Mouse (Mus musculus): Measurements from ENCODE around the gene Alox12e.
"Not testable (repeated sequence)": the region's sequence is repeated elsewhere in the genome, so short reads cannot be mapped to it uniquely, and the experiment has no call there.

Gene Alox12e

GRCm38 (mm10) chr11:70322528-70322927 is at the start of gene Alox12e:
TSS of gene Alox12e (minus strand) at chr11:70322628.
- in situ Hi-C loops (cut with MboI, MseI) = no loop called here

- in situ Hi-C loops (cut with MboI, MseI) = not testable (repeated sequence)
Observed at GRCm38 (mm10) chr11:70368626-70369025, 46.2 kb upstream of the Alox12e start.

DNA sequence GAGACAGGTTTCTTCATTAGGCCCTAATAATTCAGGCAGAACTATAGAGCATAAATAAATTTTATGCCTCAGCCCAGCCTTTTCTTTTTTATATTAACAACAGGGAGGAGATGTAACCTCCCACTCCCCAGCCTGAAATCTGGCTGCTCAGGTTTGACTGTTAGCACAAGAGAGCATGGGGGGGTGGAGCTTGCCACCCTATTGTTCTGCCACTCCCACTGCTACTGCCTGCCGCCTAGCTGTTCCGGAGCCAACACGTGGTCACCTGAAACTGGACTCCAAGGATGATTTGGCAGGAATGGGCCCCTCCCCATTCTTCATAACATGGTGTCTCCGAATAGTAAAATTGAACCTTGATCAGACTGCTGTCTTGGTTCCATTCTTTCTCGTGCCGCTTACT is 45.3 kb upstream of the Alox12e start:
- in situ Hi-C loops (cut with MboI, MseI) = not testable (repeated sequence)

- in situ Hi-C loops (cut with MboI, MseI) = no loop called here
Observed at GRCm38 (mm10) chr11:70351868-70352267, 29.4 kb upstream of the Alox12e start, which contains the start of gene Alox15. TSS of gene Alox15 (minus strand) at chr11:70352031.

DNA sequence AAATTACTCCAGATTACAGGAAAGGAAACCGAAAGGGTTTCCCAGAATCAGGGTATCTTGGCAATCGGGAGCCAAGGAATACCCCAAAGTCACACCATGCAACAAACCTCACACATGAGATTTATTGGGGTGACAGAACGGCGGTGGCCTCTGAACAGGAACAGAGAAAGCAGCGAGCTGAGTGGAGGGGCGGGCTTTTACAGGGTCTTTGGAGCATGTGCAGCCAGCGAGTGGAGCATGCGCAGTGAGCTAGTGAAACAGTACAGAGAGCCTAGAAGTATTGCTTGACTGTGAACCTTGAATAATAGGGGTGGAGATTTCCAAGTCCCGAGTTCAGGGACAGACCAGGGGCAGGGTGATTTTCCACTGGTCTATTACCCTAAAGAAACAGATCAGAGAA is 26.2 kb upstream of the Alox12e start:
- in situ Hi-C loops (cut with MboI, MseI) = no loop called here

DNA sequence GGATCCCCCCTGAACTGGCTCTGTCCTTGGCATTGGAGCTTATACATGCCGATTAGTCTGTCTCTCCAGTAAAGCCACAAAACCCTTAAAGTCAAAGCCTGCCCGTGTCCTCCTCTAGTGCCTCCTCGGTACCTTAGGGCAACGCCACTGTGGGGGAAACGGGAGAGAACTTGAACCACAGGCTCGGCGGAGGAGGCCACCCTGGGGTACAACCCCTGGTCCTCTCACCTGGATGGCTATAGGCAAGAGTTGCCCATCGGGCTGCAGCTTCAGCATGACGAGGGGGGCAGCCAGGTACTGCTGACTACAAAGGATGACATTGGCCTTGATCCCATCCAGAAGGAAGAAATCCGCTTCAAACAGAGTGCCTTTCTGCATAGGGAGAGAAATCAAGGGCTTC is 25.4 kb upstream of the Alox12e start:
- in situ Hi-C loops (cut with MboI, MseI) = no loop called here

DNA sequence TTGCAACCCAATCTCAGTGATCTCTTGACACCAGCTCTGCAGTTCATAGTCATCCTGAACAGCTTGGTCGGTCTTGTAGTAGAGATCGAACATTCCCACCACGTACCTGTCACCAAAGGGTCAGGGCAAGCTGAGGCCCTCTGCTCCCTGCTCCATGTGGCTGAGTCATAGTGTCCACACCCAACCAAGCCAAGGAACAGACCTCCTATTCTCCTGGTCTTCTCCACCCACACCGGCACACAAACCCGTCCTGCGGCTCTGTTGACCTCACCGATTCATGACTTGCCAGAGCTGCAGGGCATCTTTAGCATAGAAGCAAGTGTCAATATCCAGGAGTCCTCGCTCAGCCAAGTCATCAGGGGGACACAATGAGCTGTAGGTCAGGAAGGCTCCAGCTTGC is 23.1 kb upstream of the Alox12e start:
- in situ Hi-C loops (cut with MboI, MseI) = no loop called here

DNA sequence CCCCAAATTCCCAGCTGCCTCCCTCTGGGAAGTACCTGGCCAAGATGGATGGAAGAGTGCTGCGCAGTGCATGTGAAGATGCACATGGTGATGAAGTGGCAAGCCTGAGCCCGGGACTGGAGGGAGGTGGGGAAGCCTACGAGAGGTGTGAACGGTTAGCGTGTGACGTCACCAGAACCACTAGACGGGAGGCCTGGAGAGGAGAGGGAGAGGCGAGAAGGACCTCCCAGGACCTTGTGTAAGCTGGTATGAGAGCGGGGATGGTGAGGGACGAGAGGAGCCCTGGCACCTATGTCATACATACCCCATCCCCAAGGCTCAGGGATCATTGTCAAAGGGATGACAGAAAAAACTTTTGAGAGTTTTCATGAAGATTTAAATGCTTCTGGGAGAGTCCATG is 22.6 kb upstream of the Alox12e start:
- in situ Hi-C loops (cut with MboI, MseI) = no loop called here

DNA sequence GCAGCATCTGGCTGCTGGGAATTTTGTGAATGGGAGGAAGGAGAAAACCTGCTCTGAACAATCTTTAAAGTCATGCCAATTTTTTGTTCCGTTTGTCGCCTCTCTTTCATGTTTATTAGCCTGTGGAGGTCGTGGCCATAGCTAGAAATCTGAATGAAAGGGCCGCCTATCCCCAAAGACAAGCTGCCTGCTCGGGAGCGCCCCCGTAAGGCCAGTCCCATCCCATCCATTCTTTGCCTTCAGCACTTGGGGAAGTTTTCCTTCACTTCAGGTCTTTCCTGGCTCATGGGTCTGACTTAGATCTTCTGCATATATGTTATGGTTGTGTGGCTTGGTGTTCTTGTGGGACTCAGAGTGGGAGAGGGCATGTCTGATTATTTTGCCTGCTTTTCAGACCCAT is 17.1 kb upstream of the Alox12e start:
- in situ Hi-C loops (cut with MboI, MseI) = no loop called here

DNA sequence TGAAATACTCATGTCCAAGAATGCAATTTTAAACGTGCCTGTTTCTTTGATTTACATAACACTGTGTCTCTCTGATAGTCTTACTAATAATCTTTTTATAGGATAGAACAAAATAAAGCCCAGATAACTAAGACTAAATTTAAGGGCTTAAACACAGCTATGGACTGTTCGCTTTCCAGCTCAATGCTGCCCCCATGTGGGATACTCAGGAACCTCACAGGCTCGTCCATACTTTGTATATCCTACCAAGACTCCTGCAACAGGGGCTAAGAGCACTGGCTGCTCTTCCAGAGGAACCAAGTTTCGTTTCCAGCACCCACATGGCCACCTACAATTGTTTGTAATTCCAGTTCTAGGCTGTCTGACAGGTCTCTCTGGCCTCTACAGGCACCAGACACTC is 12.0 kb upstream of the Alox12e start:
- in situ Hi-C loops (cut with MboI, MseI) = no loop called here

DNA sequence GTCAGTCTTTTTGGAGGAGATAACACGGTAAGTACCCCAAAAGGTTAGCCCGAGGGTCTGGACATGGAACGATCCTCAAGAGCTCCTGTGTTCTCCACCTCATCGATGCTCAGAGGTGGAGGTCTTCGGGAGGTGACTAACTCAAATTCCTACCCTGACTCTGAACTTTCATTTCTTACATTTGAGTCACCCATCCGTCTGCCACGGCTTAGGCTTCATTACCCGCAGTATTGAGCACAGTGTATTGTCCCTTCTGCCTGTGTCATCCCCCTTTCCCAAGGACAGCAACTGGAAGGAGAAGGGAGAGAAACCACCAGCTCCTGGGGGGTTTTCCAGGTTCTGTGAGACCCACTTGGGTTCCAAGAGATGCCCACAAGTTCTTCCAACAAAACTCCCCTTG is 2.3 kb upstream of the Alox12e start:
- in situ Hi-C loops (cut with MboI, MseI) = no loop called here

DNA sequence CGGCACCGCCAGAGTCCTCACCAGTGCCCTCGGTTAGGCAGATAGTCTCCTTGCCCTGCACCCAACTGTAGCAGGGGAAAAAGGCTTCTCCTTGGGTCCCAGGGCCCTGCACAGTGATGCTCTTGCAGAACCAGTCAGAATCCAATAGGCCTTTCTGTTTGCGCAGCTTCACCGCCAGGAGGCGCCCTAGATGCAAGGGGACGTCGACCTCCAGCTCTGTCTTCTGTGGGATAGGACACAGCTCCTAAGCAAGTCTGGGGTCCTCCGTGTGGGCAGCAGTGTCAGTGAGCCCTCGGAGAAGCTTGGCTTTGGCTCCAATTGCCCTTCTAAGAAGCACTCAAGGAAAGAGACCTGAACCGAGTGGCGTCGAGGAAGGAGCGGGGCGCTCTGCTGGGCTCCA is 764 bp downstream of the Alox12e start:
- in situ Hi-C loops (cut with MboI, MseI) = no loop called here

DNA sequence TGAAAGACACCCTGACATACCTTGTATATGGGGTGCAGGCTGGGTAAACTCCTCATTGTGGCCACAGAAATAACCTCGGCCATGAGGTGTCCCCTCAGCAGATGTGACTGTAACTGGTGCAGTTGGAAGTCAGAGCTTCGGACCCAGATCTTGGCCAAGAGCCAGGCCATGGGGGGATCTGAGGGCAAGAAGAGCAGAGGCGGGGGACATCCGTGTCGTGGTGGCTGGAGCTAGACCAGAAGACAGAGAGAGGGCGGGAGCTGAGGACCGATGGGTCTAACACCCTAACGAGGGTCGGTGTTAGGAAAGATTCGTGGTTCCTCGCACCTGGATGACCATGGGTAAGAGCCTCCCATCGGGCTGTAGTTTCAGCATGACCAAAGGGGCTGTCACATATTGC is 2.8 kb downstream of the Alox12e start:
- in situ Hi-C loops (cut with MboI, MseI) = no loop called here

DNA sequence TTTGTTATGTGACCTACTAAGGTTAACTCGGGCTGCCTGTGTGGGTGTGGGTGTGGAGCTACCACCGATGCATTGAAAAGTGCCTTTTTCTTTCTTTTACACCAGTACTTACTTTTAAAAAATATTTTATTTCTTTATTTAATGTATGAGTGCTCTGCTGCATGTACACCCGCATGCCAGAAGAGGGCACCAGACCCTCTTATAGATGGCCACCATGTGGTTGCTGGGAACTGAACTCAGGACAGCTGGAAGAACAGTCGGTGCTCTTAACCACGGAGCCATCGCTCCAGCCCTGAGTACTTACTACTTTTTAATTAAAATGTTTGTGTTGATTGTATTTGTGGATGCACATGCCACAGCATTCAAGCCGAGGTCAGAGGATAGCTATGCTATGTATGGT is 8.6 kb downstream of the Alox12e start:
- in situ Hi-C loops (cut with MboI, MseI) = loop anchor here (5.0 kb wide), 1 partner anchor 83 kb away; no protein-coding TSS in a partner anchor

DNA sequence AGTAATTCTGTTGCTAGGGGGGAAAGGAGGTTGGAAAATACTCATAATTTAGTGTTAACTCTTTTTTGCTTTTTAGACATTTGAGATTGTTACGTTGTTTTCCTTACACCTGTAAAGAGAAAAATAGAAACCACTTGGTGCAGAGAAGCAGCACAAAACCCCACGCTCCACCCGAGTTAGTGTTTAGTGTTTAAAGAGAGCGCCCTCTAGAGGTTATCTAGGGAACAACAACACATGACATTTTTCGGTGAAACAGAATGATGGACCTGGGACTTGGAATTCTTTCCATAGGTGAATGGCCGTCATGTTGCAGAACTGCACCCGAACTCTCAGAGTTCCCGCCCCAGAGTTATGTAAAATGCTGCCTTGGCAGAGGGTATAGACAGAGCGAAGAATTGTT is 13.1 kb downstream of the Alox12e start:
- in situ Hi-C loops (cut with MboI, MseI) = no loop called here

- in situ Hi-C loops (cut with MboI, MseI) = no loop called here
Observed at GRCm38 (mm10) chr11:70308296-70308695, 14.1 kb downstream of the Alox12e start.

GRCm38 (mm10) chr11:70306159-70306558 is 16.3 kb downstream of the Alox12e start:
- in situ Hi-C loops (cut with MboI, MseI) = no loop called here

DNA sequence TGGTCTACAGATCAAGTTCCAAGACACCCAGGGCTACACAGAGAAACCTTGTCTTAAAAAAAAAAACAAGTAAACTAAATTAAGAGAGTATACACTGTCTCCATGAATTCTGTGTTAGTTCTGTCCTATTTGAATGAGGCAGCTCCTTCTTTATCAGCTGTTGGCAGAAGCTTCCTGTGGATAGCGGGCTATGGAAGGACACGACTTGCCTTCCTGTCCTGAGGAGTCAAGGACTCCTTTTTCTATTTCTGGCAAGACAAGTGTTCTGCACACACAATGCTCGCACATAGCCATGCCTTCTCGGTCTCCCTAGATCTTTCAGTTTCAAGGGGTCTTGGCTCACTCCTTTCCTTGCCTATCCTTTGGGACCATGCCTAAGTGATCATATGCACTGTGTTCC is 20.1 kb downstream of the Alox12e start:
- in situ Hi-C loops (cut with MboI, MseI) = no loop called here

GRCm38 (mm10) chr11:70297836-70298454 is 24.5 kb downstream of the Alox12e start:
- in situ Hi-C loops (cut with MboI, MseI) = no loop called here

GRCm38 (mm10) chr11:70297405-70297804 is 25.0 kb downstream of the Alox12e start:
- in situ Hi-C loops (cut with MboI, MseI) = no loop called here

GRCm38 (mm10) chr11:70293881-70294280 is 28.5 kb downstream of the Alox12e start:
- in situ Hi-C loops (cut with MboI, MseI) = no loop called here

DNA sequence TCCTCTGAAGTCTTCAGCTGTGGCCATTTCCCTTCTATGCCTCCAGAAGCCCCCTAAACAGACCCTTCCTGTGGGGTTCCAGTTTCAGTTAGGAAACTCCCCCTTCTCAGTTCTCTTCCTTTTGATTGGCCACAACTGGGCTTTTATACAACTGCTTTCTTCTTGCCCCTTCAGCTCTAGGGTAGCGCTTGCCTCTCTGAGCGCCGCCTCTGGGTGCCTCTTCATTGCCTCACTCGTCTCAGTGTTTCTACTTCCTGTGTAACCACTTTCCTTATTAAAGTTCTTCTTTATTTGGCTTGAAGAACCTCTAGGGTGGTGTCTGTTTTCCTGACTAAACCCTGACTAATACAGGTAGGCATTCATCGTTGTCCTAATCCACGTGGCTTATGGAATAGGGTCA is 31.2 kb downstream of the Alox12e start:
- in situ Hi-C loops (cut with MboI, MseI) = no loop called here

DNA sequence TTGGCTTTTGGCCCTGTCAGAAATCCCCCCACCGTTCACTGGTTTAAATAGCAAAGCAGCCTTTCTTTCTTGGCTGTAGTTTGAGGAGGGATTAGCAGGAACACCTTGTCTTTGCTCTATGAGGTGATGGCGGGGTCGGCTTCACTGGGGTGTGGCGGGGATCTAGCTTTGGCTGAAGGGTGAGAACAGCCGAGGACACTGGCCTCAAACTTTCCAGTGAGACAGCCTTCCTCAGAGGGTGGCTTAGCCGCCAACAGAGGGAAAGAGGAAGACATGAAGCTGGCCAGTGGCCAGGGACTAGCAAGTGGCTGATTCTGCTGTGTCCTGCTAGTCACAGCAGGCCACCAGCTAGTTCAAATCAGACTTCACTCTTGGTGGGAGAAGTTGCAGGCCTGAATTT is 33.2 kb downstream of the Alox12e start:
- in situ Hi-C loops (cut with MboI, MseI) = no loop called here

DNA sequence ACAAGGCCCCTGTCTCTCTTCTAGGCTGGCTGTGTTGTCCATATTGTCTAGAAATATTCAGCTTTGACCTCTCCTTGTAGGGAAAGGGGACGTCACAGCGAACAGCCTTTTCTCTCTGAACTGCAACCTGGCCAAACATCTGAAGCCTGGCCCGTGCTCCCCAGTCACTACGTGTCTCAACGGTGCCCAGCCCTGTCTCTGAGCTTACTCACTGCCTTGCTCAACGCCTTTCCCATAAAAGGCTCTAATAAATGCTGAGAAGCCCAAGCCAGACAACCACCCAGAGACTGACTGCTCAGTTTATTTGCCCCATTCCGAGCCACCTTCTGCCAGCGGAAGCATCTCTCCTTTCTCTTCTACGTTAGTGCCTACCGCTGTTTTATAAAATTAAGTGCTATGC is 34.3 kb downstream of the Alox12e start:
- in situ Hi-C loops (cut with MboI, MseI) = no loop called here

Measured in T-helper 2 cell (primary cell).